In the genomic region with DNA sequence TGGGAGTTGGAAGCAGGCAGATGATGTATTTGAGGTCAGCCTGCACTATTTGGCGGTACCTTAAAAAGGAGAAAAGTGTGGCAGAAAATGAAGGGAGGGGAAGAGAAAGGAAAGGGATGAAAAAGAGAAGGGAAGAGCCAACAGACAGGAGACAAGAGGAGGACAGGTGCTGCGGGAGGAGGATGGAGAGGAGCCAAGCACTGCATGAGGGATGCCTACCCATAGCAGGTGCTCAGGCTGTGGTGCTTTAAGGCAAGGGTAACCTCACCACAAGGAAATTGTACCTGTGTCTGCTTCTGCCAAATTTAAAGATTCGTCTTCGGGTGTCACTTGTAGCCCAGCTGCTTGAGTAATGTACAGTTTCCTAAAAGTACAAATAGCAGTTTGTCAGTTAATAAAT, we compare ENCODE assay signal across 20 mouse cellular contexts. TPM values are rescaled to one million over a fixed set of nuclear protein-coding genes. Genes with fewer than 3 reads are reported as not detected.
DNase-seq lines count a peak whose midpoint lies in the region; TF ChIP-seq lines count a peak whose summit lies in the region.
"Had no signal": no experiment of that assay in that cellular context is flagged by ENCODE, and none has a peak within 500 bp of the region (broad histone marks: within the 10 kb centered on the region; RNA-seq: fewer than 3 reads in every experiment).

No protein-coding gene starts in this region.

- no peaks in the 10 kb centered on the region for H3K36me3 ChIP-seq in myocyte (ENCODE audit: control insufficient read depth, insufficient read depth)
- H3K36me3 ChIP-seq: G1E had no signal

- DNase-seq in cerebellum, postnatal 10 days: peak; percentile 12 to 21
- no peak for DNase-seq in cerebellum, adult 9-11 months
- DNase-seq in layer of hippocampus, adult 9-10 months (ENCODE audit: low spot score): no peak
- DNase-seq: adrenal gland, adult 2 months; adrenal gland, adult 8-10 months; adrenal gland, postnatal 10 days; adrenal gland, postnatal 14 days; adrenal gland, postnatal 25 days; adrenal gland, postnatal 36 days; B cell, adult 2 months; cerebellum, adult 11 months; cerebellum, adult 11-12 months; cerebellum, adult 18-20 months had no signal

- no peak overlapping the region for H3ac ChIP-seq in myocyte (ENCODE audit: control insufficient read depth, insufficient read length)

- no peak overlapping the region for H3K4me3 ChIP-seq in myocyte

- no peaks in the 10 kb centered on the region for H3K79me2 ChIP-seq in myocyte (ENCODE audit: control insufficient read depth, insufficient read depth)

- no peaks in the 10 kb centered on the region for H3K27me3 ChIP-seq in myocyte (ENCODE audit: control insufficient read depth, insufficient read depth, insufficient read length)
- H3K27me3 ChIP-seq: CH12.LX, Patski had no signal

- H3K4me2 ChIP-seq in myocyte (ENCODE audit: low read depth): no peak overlapping the region

- TF ChIP-seq POLR2A in myocyte (IDR thresholded peaks at IDR 0.05; ENCODE audit: insufficient read length, low read depth): no peak

TF ChIP-seq in myocyte, 11 proteins besides CTCF, POLR2A, EP300 and RAD21:
- TF ChIP-seq MYOD1 (IDR thresholded peaks at IDR 0.05; ENCODE audit: control insufficient read depth in 1 of 3, insufficient read length in 2 of 3, low read depth in 2 of 3): peak in 2 of 3 experiments; percentile 98
- peak in 2 of 3 experiments; percentile 64 to 91 for TF ChIP-seq MYOG (IDR thresholded peaks at IDR 0.05; ENCODE audit: control insufficient read depth in 1 of 3, insufficient read depth in 1 of 3, insufficient read length in 2 of 3, low read depth in 2 of 3)
- TF ChIP-seq E2F4 (IDR thresholded peaks at IDR 0.05; ENCODE audit: insufficient read depth): no peak

RNA-seq across cellular contexts. Expression of a gene that starts 37.5 kb away (rescaled TPM):
- polyA plus RNA-seq in myocyte (2012; fragmentation: generic; extraction: Trizol): 0.10 TPM
- polyA plus RNA-seq: adrenal gland, adult 2 months; brain, embryonic 14.5 days; C2C12; CD4-positive, CD25-positive, alpha-beta regulatory T cell, adult 4 months; G1E; Patski had no signal

Comparison
In these comparisons a context has a peak if more than half of its experiments do, and no peak if none do; other contexts are left out.
1. DNase-seq: peak in cerebellum, postnatal 10 days (2 of 2); none in cerebellum, adult 9-11 months (single experiment) and layer of hippocampus, adult 9-10 months (single experiment).